Mouse (Mus musculus): ENCODE results near the gene Cldn7. TPM values are rescaled to one million over a fixed set of nuclear protein-coding genes. Genes with fewer than 3 reads are reported as not detected.
A peak's percentile ranks its signal among the peaks of the same experiment; 100 is the strongest.

Gene Cldn7
- total and polyA plus RNA-seq, 2 experiments from 2014 or later: 0.18 TPM; not detected in 1

DNA sequence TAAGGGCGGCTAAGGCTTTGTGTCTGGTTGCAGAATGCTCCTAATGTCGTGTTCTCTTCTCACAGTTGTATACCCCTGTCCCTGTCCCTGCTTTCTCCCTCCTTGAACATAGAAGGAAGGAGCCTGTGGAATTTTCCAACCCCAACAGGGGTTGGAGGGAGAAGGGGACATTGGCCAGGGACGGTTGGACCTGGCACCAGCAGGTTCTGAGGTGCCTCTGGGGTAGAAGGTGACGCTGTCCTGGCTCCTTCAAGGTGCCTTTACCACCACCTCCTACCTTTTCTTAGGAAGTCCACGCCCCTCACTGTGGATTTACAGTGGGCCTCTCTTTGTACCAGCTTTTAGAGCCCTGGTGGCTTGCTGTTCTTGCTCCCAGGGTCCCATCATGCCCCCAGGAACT is 26.7 kb upstream of the Cldn7 start:
- H3K9me3 ChIP-seq (ENCODE audit: low read length): no peaks in the 10 kb centered on the region
- no peak for TF ChIP-seq CTCF (IDR thresholded peaks at IDR 0.05; ENCODE audit: low read depth)
- H3K4me2 ChIP-seq (ENCODE audit: low read depth, low read length): no peak overlapping the region
- WGBS: 71% methylated on average over 5 of the region's 5 CpGs
- peaks cover 6% of the 10 kb centered on the region; the same call in 1 of the 2 replicates for H3K27me3 ChIP-seq (ENCODE audit: insufficient read depth, low read length)
- H3K4me1 ChIP-seq (ENCODE audit: insufficient read depth, low read length): peaks cover 16% of the 10 kb centered on the region; the same call in 1 of the 2 replicates
- no peak overlapping the region for H3K4me3 ChIP-seq (ENCODE audit: low read length)
- H3K9ac ChIP-seq (replicated peaks; ENCODE audit: low read length): no peak overlapping the region
- no peak overlapping the region for H3K27ac ChIP-seq
- ATAC-seq (no peak), DNase-seq (ENCODE audit: low spot score) (no peak)
- H3K36me3 ChIP-seq (ENCODE audit: insufficient read depth, low read length): no peaks in the 10 kb centered on the region

- Histone ChIP-seq H3K4me1 (ENCODE audit: insufficient read depth, low read length) (peaks cover 16% of the 10 kb centered on the region; the same call in 1 of the 2 replicates), H3K27ac (no peak overlapping the region), H3K9ac (replicated peaks; ENCODE audit: low read length) (no peak overlapping the region), H3K36me3 (ENCODE audit: insufficient read depth, low read length) (no peaks in the 10 kb centered on the region), H3K9me3 (ENCODE audit: low read length) (no peaks in the 10 kb centered on the region), H3K4me2 (ENCODE audit: low read depth, low read length) (no peak overlapping the region), H3K4me3 (ENCODE audit: low read length) (no peak overlapping the region), H3K27me3 (ENCODE audit: insufficient read depth, low read length) (peaks cover 6% of the 10 kb centered on the region; the same call in 1 of the 2 replicates)
- ATAC-seq (no peak), DNase-seq (ENCODE audit: low spot score) (no peak)
- WGBS: 37% methylated on average over 9 of the region's 9 CpGs
- TF ChIP-seq CTCF (IDR thresholded peaks at IDR 0.05; ENCODE audit: low read depth): no peak
Observed at GRCm38 (mm10) chr11:69938401-69938979, 26.1 kb upstream of the Cldn7 start.

DNA sequence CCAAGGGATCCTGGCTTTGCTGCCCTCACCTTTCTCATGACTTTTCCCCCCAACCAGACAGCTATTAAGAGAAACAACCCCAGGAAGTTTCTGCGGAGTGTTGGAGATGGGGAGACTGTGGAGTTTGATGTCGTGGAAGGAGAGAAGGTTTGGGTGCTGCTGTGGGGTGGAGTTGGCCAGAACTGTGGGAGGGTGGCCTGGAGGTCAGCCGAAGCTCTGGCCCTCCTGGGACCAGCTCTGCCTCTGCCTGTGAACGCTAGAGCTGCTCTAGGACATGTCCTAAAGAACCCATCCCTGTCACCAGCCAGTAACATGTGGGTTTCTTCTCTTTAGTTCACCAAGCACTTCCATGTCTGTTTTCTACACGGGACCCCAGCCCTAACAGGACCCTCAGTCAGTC is 25.4 kb upstream of the Cldn7 start:
- no peaks in the 10 kb centered on the region for H3K9me3 ChIP-seq (ENCODE audit: low read length)
- H3K9ac ChIP-seq (replicated peaks; ENCODE audit: low read length): no peak overlapping the region
- DNase-seq (ENCODE audit: low spot score) (no peak), ATAC-seq (no peak)
- peaks cover 16% of the 10 kb centered on the region; the same call in 1 of the 2 replicates for H3K4me1 ChIP-seq (ENCODE audit: insufficient read depth, low read length)
- peaks cover 6% of the 10 kb centered on the region; the same call in 1 of the 2 replicates for H3K27me3 ChIP-seq (ENCODE audit: insufficient read depth, low read length)
- H3K4me2 ChIP-seq (ENCODE audit: low read depth, low read length): no peak overlapping the region
- no peak for TF ChIP-seq CTCF (IDR thresholded peaks at IDR 0.05; ENCODE audit: low read depth)
- 77% methylated on average over 5 of the region's 5 CpGs for WGBS
- H3K36me3 ChIP-seq (ENCODE audit: insufficient read depth, low read length): no peaks in the 10 kb centered on the region
- H3K27ac ChIP-seq: no peak overlapping the region
- H3K4me3 ChIP-seq (ENCODE audit: low read length): no peak overlapping the region

DNA sequence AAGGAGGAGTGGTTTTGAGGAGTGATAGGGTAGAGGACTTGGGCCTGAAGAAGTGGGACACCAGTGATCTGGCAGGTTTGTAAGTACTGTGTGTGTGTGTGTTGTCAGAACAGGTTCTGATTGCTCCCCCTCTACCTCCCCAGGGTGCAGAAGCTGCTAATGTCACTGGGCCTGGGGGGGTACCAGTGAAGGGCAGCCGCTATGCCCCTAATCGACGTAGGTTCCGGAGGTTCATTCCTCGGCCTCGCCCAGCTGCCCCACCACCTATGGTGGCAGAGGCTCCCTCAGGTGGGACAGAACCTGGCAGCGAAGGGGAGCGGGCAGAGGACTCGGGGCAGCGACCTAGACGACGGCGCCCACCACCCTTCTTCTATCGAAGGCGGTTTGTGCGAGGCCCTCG is 24.8 kb upstream of the Cldn7 start:
- Histone ChIP-seq H3K27me3 (ENCODE audit: insufficient read depth, low read length) (peaks cover 5% of the 10 kb centered on the region; the same call in 1 of the 2 replicates), H3K27ac (no peak overlapping the region), H3K4me3 (ENCODE audit: low read length) (no peak overlapping the region), H3K36me3 (ENCODE audit: insufficient read depth, low read length) (no peaks in the 10 kb centered on the region), H3K4me1 (ENCODE audit: insufficient read depth, low read length) (peaks cover 16% of the 10 kb centered on the region; the same call in 1 of the 2 replicates), H3K9ac (replicated peaks; ENCODE audit: low read length) (no peak overlapping the region), H3K4me2 (ENCODE audit: low read depth, low read length) (no peak overlapping the region), H3K9me3 (ENCODE audit: low read length) (no peaks in the 10 kb centered on the region)
- 96% methylated on average over 17 of the region's 17 CpGs for WGBS
- ATAC-seq: no peak
- DNase-seq (ENCODE audit: low spot score): no peak
- TF ChIP-seq CTCF (IDR thresholded peaks at IDR 0.05; ENCODE audit: low read depth): no peak

DNA sequence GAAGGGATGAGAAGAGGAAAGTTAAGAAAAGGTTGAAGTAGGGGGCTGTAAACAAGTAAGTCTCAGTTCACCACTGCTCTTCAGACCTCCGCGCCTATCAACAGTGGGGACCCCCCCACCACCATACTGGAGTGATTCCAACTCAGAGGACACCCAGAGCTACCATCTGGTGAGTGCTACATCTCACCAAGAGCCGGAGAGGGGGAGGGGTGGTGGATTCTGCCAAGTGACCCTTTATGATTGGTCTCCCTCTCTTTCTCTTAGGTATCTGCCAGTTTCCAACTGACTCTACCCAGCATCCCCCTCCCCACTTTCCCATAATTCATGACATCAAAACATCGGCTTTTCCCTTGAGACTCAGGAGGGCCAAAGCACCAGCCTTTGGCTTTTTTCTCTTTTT is 23.6 kb upstream of the Cldn7 start:
- H3K9me3 ChIP-seq (ENCODE audit: low read length): no peaks in the 10 kb centered on the region
- no peak overlapping the region for H3K4me2 ChIP-seq (ENCODE audit: low read depth, low read length)
- no peak overlapping the region for H3K9ac ChIP-seq (replicated peaks; ENCODE audit: low read length)
- H3K4me3 ChIP-seq (ENCODE audit: low read length): no peak overlapping the region
- DNase-seq (ENCODE audit: low spot score) (peak; percentile 59), ATAC-seq (no peak)
- H3K27me3 ChIP-seq (ENCODE audit: insufficient read depth, low read length): no peaks in the 10 kb centered on the region
- peaks cover 10% of the 10 kb centered on the region; the same call in 1 of the 2 replicates for H3K4me1 ChIP-seq (ENCODE audit: insufficient read depth, low read length)
- 64% methylated on average over 4 of the region's 4 CpGs for WGBS
- no peaks in the 10 kb centered on the region for H3K36me3 ChIP-seq (ENCODE audit: insufficient read depth, low read length)
- no peak for TF ChIP-seq CTCF (IDR thresholded peaks at IDR 0.05; ENCODE audit: low read depth)
- H3K27ac ChIP-seq: peak overlapping the region; percentile 32; the same call in 1 of the 2 replicates

DNA sequence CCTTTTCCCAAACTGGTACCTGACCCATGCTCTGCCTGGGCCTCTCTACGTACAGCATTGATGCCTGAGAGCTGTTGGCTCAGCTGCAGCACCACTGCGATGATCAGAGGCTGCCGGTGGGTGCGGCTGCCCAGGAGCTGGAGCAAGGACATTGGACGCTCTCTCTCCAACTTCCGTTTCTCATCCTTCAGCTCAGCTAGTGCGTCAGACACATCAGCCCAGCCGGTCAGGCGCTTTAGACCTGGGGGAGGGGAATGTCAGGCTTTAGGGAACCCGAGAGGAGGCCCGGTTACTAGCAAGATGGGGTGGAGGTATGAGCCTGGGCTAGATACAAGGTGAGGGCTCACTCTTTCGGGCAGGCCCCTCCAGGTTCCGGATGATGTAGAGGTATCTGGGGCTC is 19.4 kb upstream of the Cldn7 start:
- no peak overlapping the region for H3K27ac ChIP-seq
- DNase-seq (ENCODE audit: low spot score) (no peak), ATAC-seq (no peak)
- no peaks in the 10 kb centered on the region for H3K36me3 ChIP-seq (ENCODE audit: insufficient read depth, low read length)
- no peak for TF ChIP-seq CTCF (IDR thresholded peaks at IDR 0.05; ENCODE audit: low read depth)
- 0 out of 2 replicates have a peak, but pooled peaks cover 5% of the 10 kb centered on the region for H3K27me3 ChIP-seq (ENCODE audit: insufficient read depth, low read length)
- no peaks in the 10 kb centered on the region for H3K9me3 ChIP-seq (ENCODE audit: low read length)
- no peak overlapping the region for H3K4me2 ChIP-seq (ENCODE audit: low read depth, low read length)
- no peak overlapping the region for H3K9ac ChIP-seq (replicated peaks; ENCODE audit: low read length)
- WGBS: 85% methylated on average over 13 of the region's 13 CpGs
- no peak overlapping the region for H3K4me3 ChIP-seq (ENCODE audit: low read length)
- no peaks in the 10 kb centered on the region for H3K4me1 ChIP-seq (ENCODE audit: insufficient read depth, low read length)
